Mouse (Mus musculus) neural tube, embryonic 12.5 days (tissue): ENCODE results near the gene Chst11. TPM values are rescaled to one million over a fixed set of nuclear protein-coding genes. Genes with fewer than 3 reads are reported as not detected.

Experiments
- ATAC-seq: fragments of 200-750 bp; cut with Nextera tagmentation; 2 replicates; pipeline ENCODE4 v1.8.0; 2017; ENCODE audit warnings: low read depth, mild to moderate bottlenecking, moderate TSS enrichment, moderate library complexity; ENCODE audit not compliant: low FRiP score
- H3K27ac ChIP-seq: fragments of 300-500 bp; sonication (generic); 2 replicates; pipeline ENCODE4 v1.5.1; 2016
- H3K27me3 ChIP-seq: fragments of 300-500 bp; sonication (generic); replicated peaks from 2 replicates; pipeline ENCODE4 v1.6.1; 2016; ENCODE audit warnings: mild to moderate bottlenecking
- H3K36me3 ChIP-seq: fragments of 300-500 bp; sonication (generic); 2 replicates; pipeline ENCODE4 v1.6.1; 2016; ENCODE audit warnings: mild to moderate bottlenecking
- H3K4me1 ChIP-seq: fragments of 300-500 bp; sonication (generic); 2 replicates; pipeline ENCODE4 v1.6.1; 2016
- H3K4me2 ChIP-seq: fragments of 300-500 bp; sonication (generic); replicated peaks from 2 replicates; pipeline ENCODE4 v1.6.1; 2016; ENCODE audit warnings: mild to moderate bottlenecking
- H3K4me3 ChIP-seq: fragments of 300-500 bp; sonication (generic); 2 replicates; pipeline ENCODE4 v1.5.1; 2016
- H3K9ac ChIP-seq: fragments of 300-500 bp; sonication (generic); 2 replicates; pipeline ENCODE4 v1.6.1; 2016; ENCODE audit warnings: mild to moderate bottlenecking
- H3K9me3 ChIP-seq: fragments of 300-500 bp; sonication (generic); 2 replicates; pipeline ENCODE4 v1.6.1; 2016; ENCODE audit warnings: mild to moderate bottlenecking
- WGBS: fragments of 180-500 bp; shearing (Covaris S2); methylation state at CpG from one replicate; pipeline ENCODE4 v1.1.7; 2016; 5-methylcytosine and 5-hydroxymethylcytosine counted together
- polyA plus RNA-seq: library from polyadenylated mRNA; unstranded; fragments of >200 nt; fragmentation: Nextera tagmentation; extraction: Ambion mirVana; gene quantifications from 2 replicates; pipeline ENCODE4 v1.2.1, GENCODE M21; 2016

Gene Chst11
- polyA plus RNA-seq, 1 experiment from 2014 or later: 3.1 TPM

DNA sequence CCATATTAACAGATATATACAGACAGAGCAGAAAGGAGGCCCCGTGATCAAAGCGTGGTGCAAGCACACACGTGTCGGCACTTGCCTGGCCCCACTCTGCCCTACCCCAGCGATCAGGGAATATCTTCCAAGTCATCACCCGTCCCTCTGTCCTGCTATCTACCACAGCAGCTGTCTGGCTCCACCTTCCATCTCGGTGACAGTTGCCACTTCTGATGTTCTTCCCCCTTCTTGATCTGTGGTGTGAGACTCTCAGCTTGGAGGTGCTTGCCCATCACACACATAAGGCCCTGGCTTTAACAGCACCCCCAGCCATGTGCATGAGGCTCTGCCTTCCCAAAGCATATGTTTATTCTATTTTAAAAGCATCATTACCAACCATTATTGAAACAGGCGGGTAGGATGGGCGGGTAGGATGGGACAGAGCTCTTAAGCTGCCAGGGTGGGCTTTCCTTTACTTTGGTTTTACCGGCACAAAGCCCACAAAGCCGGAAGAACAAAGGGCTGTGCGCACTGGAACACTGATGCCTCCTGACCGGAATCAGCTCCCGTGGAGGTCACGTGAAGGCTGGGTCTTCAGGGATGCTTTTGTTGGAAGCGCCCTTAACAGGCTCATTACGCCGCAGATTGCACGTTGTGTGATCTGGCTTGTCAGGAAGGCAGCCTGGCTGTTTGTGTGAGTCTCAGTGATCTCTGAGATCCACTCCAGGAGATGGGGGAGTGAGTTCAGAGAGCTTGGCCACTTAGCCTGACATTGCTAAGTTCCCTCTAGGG lies 34.4 kb downstream of the Chst11 start:
- Histone ChIP-seq H3K9ac (peak overlapping the region; percentile 40), H3K9me3 (no peaks in the 10 kb centered on the region), H3K36me3 (no peaks in the 10 kb centered on the region), H3K4me1 (peaks cover 24% of the 10 kb centered on the region), H3K27ac (no peak overlapping the region), H3K4me2 (peak overlapping the region; percentile 35), H3K4me3 (no peak overlapping the region), H3K27me3 (no peaks in the 10 kb centered on the region)
- WGBS: 26% methylated on average over 19 of the region's 19 CpGs
- ATAC-seq: peak; percentile 54

DNA sequence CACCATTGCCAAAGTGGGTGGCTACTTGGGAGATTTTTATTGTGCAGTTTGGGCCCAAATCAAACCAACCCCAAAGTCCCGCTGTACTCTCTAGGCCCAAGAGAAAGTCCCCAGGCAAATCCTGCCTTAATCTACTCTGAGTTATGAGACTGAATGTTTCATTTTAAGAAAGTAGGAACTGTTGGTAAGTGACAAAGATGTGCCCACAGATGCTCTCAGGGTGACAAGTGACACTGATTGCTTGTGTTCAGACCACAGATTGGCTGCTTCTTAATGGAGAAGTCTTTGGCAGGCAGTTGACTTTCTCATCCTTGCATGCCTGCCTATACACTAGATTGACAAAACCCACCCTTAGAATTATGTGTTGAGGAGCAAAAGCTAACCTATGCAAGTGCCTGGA lies 37.3 kb downstream of the Chst11 start:
- Histone ChIP-seq H3K4me2 (no peak overlapping the region), H3K9me3 (no peaks in the 10 kb centered on the region), H3K9ac (no peak overlapping the region), H3K27me3 (no peaks in the 10 kb centered on the region), H3K27ac (no peak overlapping the region), H3K36me3 (no peaks in the 10 kb centered on the region), H3K4me3 (no peak overlapping the region), H3K4me1 (peaks cover 24% of the 10 kb centered on the region)
- no peak for ATAC-seq
- 95% methylated on average over 1 of the region's 1 CpGs for WGBS

DNA sequence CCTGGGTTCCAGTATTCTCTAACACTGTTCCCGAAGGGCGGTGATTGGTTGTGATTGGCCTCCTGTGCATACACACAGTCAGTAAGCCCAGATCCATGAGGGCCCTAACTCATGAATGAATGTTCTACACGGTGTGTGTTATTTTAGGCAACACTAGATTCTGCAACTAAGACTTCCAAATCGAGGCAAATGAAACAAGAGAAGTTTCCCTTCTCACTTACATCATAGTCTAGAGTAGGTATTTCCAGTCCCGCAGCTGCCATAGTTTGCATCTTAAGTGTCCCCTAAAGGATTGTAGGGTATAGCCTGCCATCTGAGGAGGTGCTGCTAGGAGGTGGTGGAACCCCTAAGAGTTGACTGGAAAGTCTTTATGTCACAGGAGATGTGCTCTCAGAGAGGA lies 40.9 kb downstream of the Chst11 start:
- WGBS: 94% methylated on average over 5 of the region's 5 CpGs
- ATAC-seq: no peak
- no peak overlapping the region for H3K4me2 ChIP-seq
- H3K9me3 ChIP-seq: no peaks in the 10 kb centered on the region
- no peak overlapping the region for H3K4me3 ChIP-seq
- H3K27ac ChIP-seq: no peak overlapping the region
- peaks cover 2% of the 10 kb centered on the region; the same call in 1 of the 2 replicates for H3K4me1 ChIP-seq
- no peak overlapping the region for H3K9ac ChIP-seq
- no peaks in the 10 kb centered on the region for H3K36me3 ChIP-seq
- no peaks in the 10 kb centered on the region for H3K27me3 ChIP-seq

DNA sequence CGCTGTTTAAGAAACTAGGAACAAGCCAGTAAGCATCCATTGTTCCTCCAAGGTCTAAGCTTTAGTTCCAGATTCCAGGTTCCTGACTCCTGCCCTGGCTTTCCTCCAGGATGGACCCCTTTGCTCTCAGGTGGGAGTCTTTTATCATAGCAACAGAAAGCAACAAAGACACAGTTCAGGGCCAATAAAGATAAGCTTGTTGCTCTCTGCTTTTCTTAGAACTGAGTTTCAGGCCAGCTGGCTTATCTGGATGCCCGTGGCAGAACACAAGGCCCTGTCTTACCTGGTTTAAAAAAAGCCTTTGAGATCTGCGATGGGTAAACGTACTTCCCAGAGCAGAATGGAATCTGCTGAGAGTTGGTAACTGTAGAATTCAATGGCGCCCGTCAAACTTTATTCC lies 42.4 kb downstream of the Chst11 start:
- Histone ChIP-seq H3K27ac (no peak overlapping the region), H3K27me3 (no peaks in the 10 kb centered on the region), H3K36me3 (no peaks in the 10 kb centered on the region), H3K9ac (no peak overlapping the region), H3K9me3 (no peaks in the 10 kb centered on the region), H3K4me1 (no peaks in the 10 kb centered on the region), H3K4me2 (no peak overlapping the region), H3K4me3 (no peak overlapping the region)
- 90% methylated on average over 6 of the region's 6 CpGs for WGBS
- ATAC-seq: no peak

DNA sequence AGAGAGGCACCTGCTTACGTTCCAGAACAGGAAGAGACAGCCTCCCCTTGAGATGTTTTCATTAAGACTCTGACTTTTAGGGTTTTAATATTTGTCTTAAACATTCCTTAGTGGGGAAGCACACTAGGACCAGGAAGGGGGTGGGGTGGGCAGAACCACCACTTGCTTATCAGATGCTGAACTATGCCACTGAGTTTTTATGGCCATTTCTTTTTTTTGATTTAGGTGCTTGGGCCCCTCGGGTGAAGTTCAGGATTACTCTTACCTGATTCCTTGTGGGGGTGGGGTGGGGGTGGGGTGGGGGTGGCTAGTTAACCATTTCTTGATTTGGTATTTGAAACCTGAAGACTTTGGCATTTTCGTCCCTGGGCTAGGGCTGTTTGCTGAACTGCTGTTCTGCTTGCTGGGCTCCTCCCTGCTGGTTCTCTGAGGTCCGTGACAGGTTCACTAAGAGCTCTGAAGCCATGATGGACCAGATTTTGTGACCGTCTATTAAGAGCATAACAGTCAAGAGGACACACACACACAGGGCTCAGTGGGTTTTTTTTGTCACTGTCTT lies 44.9 kb downstream of the Chst11 start:
- no peaks in the 10 kb centered on the region for H3K27me3 ChIP-seq
- H3K27ac ChIP-seq: no peak overlapping the region
- no peaks in the 10 kb centered on the region for H3K36me3 ChIP-seq
- H3K9ac ChIP-seq: no peak overlapping the region
- no peak for ATAC-seq
- no peaks in the 10 kb centered on the region for H3K4me1 ChIP-seq
- no peak overlapping the region for H3K4me3 ChIP-seq
- 58% methylated on average over 5 of the region's 5 CpGs for WGBS
- no peak overlapping the region for H3K4me2 ChIP-seq
- no peaks in the 10 kb centered on the region for H3K9me3 ChIP-seq

DNA sequence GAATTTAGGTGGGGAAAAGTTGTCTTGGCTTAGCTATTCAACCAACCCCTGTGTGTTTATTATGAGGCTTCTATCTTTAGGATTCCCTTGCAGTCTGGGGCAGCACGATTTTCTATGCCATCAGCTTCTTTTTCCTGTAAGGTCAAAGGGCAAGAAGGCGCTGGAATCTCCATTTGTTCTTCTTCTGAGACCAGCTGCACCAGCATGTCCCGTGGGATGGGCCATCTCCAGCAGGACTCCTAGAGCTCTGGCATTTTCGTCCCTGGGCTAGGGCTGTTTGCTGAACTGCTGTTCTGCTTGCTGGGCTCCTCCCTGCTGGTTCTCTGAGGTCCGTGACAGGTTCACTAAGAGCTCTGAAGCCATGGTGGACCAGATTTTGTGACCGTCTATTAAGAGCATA lies 45.6 kb downstream of the Chst11 start:
- Histone ChIP-seq H3K36me3 (no peaks in the 10 kb centered on the region), H3K9ac (no peak overlapping the region), H3K4me3 (no peak overlapping the region), H3K27me3 (no peaks in the 10 kb centered on the region), H3K27ac (no peak overlapping the region), H3K4me1 (no peaks in the 10 kb centered on the region), H3K4me2 (no peak overlapping the region), H3K9me3 (no peaks in the 10 kb centered on the region)
- WGBS: 18% methylated on average over 6 of the region's 6 CpGs
- no peak for ATAC-seq

DNA sequence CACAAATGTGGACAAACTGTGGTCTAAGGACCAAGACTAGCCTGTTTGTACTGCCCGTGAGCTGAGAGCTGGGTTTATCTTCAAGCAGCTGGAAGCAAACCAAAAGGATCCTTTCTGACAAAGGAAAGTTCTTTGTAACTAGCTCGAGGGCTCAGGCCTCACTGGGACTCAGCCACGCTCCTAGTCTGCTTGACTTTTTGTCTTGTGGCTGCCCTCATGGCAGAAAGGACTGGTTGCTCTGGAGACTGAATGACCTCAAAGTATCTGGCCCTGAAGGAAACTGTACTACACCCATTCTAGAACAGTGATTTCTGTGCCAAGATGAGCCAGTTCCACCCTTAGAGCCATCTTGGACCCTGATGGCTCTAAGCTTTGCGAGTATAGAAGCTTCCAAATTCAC lies 46.3 kb downstream of the Chst11 start:
- Histone ChIP-seq H3K9ac (no peak overlapping the region), H3K36me3 (no peaks in the 10 kb centered on the region), H3K27ac (no peak overlapping the region), H3K27me3 (no peaks in the 10 kb centered on the region), H3K4me2 (no peak overlapping the region), H3K4me3 (no peak overlapping the region), H3K9me3 (no peaks in the 10 kb centered on the region), H3K4me1 (no peaks in the 10 kb centered on the region)
- no peak for ATAC-seq
- 66% methylated on average over 4 of the region's 4 CpGs for WGBS

DNA sequence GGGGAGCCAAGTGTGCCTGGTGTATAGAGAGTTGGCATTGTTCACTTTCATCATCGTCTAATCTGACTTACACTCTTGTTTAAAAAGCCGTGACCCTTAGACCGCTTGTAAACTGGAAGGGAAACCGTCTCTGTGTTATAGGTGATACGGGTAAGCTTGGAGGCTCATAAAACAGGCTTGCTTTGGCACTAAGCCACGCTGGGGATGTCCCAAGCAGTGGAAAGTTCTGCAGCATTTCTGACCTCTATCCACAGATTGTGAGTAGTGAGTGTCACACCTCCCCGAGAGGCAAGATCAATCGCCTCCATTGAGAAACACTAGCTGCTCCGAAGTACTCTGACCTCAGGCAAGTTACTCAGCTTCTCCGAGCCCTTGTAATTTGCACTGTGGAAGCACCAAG lies 47.3 kb downstream of the Chst11 start:
- H3K27ac ChIP-seq: no peak overlapping the region

DNA sequence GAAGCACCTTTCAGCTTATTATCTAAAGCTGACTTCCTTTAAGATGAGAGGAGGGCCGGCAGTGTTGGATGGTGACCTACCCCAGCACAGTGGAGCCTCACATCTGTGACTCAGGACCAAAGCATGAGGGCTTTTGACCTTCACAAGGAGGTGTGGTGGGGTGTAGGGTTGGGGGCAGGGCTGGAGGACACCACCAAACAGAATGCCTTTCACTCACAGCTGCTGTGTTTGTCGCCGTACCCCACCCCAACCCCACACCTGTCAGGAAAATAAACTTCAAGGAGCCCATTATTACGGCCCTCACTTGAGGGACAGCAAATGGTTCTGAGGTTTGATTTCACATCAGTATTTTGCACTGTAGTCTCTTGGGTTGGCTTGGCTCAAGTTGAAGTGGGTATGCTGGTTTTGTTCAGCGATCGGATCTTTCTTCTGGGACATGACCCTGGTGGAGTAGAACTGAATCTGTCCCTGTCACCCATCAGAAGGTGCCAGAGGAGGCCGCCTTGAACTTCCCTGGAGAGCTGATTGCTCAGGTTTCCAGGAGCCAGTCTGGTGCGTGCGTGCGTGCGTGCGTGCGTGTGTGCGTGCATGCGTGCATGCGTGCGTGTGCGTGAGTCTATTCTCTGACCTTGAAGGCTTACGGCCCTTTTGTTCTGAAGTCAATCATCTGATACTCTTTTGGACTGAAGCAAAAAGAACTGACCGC lies 51.2 kb downstream of the Chst11 start:
- ATAC-seq: no peak
- 70% methylated on average over 20 of the region's 20 CpGs for WGBS
- Histone ChIP-seq H3K4me3 (no peak overlapping the region), H3K27me3 (no peaks in the 10 kb centered on the region), H3K4me1 (peaks cover 11% of the 10 kb centered on the region), H3K9ac (no peak overlapping the region), H3K36me3 (no peaks in the 10 kb centered on the region), H3K4me2 (no peak overlapping the region), H3K9me3 (no peaks in the 10 kb centered on the region), H3K27ac (no peak overlapping the region)

More for the DNA sequence above, 47.3 kb downstream of the Chst11 start:
- Histone ChIP-seq H3K27me3 (no peaks in the 10 kb centered on the region), H3K9me3 (no peaks in the 10 kb centered on the region), H3K9ac (no peak overlapping the region), H3K4me2 (no peak overlapping the region), H3K36me3 (no peaks in the 10 kb centered on the region), H3K4me3 (no peak overlapping the region), H3K4me1 (peaks cover 10% of the 10 kb centered on the region)
- 68% methylated on average over 10 of the region's 10 CpGs for WGBS
- no peak for ATAC-seq

DNA sequence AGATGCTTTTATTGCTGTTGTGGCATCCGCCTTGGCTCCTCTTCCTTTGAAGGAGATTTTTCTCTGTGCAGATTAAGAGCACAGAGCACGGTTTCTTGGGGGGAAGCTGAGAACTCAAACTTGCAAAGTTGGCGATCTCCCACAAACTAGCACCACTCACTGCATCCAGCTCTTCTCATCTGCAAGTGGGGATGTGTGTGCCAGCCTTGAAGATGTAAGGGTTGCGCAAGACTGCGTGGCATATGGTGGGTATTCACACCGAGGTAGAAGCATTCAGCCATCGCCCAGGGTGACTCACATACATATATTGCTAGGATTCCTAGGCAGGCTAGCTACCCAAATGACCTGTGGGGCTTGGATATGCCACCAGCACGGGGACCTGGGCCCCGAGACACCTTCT lies 52.9 kb downstream of the Chst11 start:
- peaks cover 25% of the 10 kb centered on the region for H3K4me1 ChIP-seq
- H3K4me3 ChIP-seq: no peak overlapping the region
- no peak overlapping the region for H3K27ac ChIP-seq
- no peak overlapping the region for H3K9ac ChIP-seq
- no peak for ATAC-seq
- no peaks in the 10 kb centered on the region for H3K27me3 ChIP-seq
- WGBS: 91% methylated on average over 9 of the region's 9 CpGs
- no peak overlapping the region for H3K4me2 ChIP-seq
- H3K9me3 ChIP-seq: no peaks in the 10 kb centered on the region
- H3K36me3 ChIP-seq: no peaks in the 10 kb centered on the region

DNA sequence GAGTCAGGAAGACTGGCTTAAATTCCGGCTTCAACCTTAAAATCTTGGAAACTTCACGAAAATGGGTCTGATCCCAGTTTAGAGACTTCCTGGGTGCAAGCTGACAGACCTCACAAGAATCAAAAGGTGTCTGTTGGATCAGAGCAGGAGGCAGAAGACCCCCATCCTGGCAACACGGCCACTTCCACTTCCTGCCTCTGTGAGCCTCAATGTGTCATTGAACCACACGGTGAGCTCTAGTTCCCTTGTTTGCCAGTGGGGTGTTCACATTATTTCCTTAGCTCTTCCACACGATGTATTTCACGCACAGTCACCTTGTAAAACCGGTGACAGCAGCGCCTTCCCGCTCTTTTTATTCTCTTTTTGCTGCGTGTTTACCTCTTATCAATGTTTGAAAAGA lies 54.1 kb downstream of the Chst11 start:
- H3K27ac ChIP-seq: no peak overlapping the region
- no peak overlapping the region for H3K9ac ChIP-seq
- no peak overlapping the region for H3K4me3 ChIP-seq
- no peaks in the 10 kb centered on the region for H3K27me3 ChIP-seq
- 87% methylated on average over 10 of the region's 10 CpGs for WGBS
- no peak overlapping the region for H3K4me2 ChIP-seq
- no peak for ATAC-seq
- H3K36me3 ChIP-seq: no peaks in the 10 kb centered on the region
- peaks cover 34% of the 10 kb centered on the region for H3K4me1 ChIP-seq
- H3K9me3 ChIP-seq: no peaks in the 10 kb centered on the region

DNA sequence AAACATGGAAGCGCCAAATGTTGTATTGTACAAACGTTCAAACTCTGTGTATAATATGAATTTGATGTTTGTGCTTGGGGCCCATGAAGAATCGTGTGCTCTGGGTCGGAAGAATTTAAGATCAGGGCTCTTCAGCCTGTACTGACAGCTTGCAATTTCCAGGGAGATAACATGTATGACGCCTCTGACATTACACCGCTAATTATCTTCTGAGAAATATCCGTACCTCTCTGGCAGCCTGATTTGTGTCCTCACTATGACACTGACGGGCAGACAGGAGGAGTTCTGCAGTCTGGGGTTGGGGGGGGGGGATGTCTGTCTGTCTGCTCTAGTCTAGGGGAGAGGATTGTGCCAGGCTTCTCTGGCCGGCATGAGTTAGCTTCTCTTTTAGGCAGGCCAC lies 56.6 kb downstream of the Chst11 start:
- no peak for ATAC-seq
- Histone ChIP-seq H3K27me3 (no peaks in the 10 kb centered on the region), H3K4me1 (peaks cover 31% of the 10 kb centered on the region), H3K4me3 (no peak overlapping the region), H3K36me3 (no peaks in the 10 kb centered on the region), H3K9ac (no peak overlapping the region), H3K27ac (no peak overlapping the region), H3K9me3 (no peaks in the 10 kb centered on the region), H3K4me2 (no peak overlapping the region)
- WGBS: 61% methylated on average over 9 of the region's 9 CpGs
